Mouse (Mus musculus) ES-E14 (cell line): Measurements from ENCODE around the gene Gm8126. TPM values are rescaled to one million over a fixed set of nuclear protein-coding genes. Genes with fewer than 3 reads are reported as not detected.
"Not testable (repeated sequence)": the region's sequence is repeated elsewhere in the genome, so short reads cannot be mapped to it uniquely, and the experiment has no call there.

Source experiments
- DNase-seq: peaks from one replicate; pipeline ENCODE4 v3.0.0-alpha.2; 2013; ENCODE audit warnings: low read depth, low spot score
- H3K27ac ChIP-seq: 2 replicates; pipeline ENCODE4 v1.5.1; 2012; ENCODE audit warnings: low read depth, mild to moderate bottlenecking, low read length, moderate library complexity, mixed read lengths; ENCODE audit not compliant: poor library complexity, insufficient read depth, severe bottlenecking
- H3K36me3 ChIP-seq: 2 replicates; pipeline ENCODE4 v1.6.1; 2012; ENCODE audit warnings: mild to moderate bottlenecking, low read length, moderate library complexity, mixed read lengths; ENCODE audit not compliant: control insufficient read depth, poor library complexity, insufficient read depth, severe bottlenecking
- H3K4me1 ChIP-seq, 2 experiments: fragments of 150-350 bp in 1 of 2; sonication (generic) in 1 of 2; 2 replicates each; pipeline ENCODE4 v1.6.1; 2012; ENCODE audit warnings: low read length in 2 of 2, mild to moderate bottlenecking in 1 of 2, mixed read lengths in 1 of 2; ENCODE audit not compliant: control insufficient read depth in 2 of 2, insufficient read depth in 2 of 2, poor library complexity in 1 of 2
- H3K4me3 ChIP-seq, 2 experiments: fragments of 150-350 bp in 1 of 2; sonication (generic) in 1 of 2; 2 replicates each; pipeline ENCODE4 v1.5.1; 2012; ENCODE audit warnings: low read length in 2 of 2, low read depth in 1 of 2, mild to moderate bottlenecking in 1 of 2, mixed read lengths in 1 of 2; ENCODE audit not compliant: insufficient read depth in 1 of 2, poor library complexity in 1 of 2, severe bottlenecking in 1 of 2
- H3K9ac ChIP-seq: 2 replicates; pipeline ENCODE4 v1.6.1; 2012; ENCODE audit warnings: low read depth, mild to moderate bottlenecking, low read length, mixed read lengths; ENCODE audit not compliant: poor library complexity, insufficient read depth, severe bottlenecking
- H3K9me3 ChIP-seq: fragments of 150-350 bp; sonication (generic); 2 replicates; pipeline ENCODE4 v1.6.1; 2012; ENCODE audit warnings: low read depth, mild to moderate bottlenecking, low read length; ENCODE audit not compliant: control insufficient read depth, insufficient read depth
- in situ Hi-C, 2 experiments: fragments of 600-800 bp; cut with MboI; formaldehyde crosslinking; loops; one replicate each; pipeline ENCODE4 v1.15.1; 2025; ENCODE audit warnings: low sequenced_read_pairs in 2 of 2, inconsistent platforms in 1 of 2; ENCODE audit not compliant: unreplicated experiment in 2 of 2
- total RNA-seq: library from RNA; depleted of rRNA; stranded (reverse); fragments of 300-350 nt; gene quantifications from 2 replicates; pipeline ENCODE4 v1.2.3, GENCODE M21; 2012

The Gm8126 gene
- total RNA-seq, 1 experiment: not detected

- H3K9me3 ChIP-seq, H3K27ac ChIP-seq, in situ Hi-C loops, DNase-seq, H3K4me1 ChIP-seq, H3K4me3 ChIP-seq, H3K36me3 ChIP-seq, H3K9ac ChIP-seq: not testable (repeated sequence)
Observed at GRCm38 (mm10) chr14:43269211-43269610, 10.8 kb downstream of the Gm8126 start.

- H3K27ac ChIP-seq, H3K9me3 ChIP-seq, H3K9ac ChIP-seq, in situ Hi-C loops, H3K36me3 ChIP-seq, DNase-seq, H3K4me1 ChIP-seq, H3K4me3 ChIP-seq: not testable (repeated sequence)
Observed at GRCm38 (mm10) chr14:43273161-43273560, 14.7 kb downstream of the Gm8126 start.

DNA sequence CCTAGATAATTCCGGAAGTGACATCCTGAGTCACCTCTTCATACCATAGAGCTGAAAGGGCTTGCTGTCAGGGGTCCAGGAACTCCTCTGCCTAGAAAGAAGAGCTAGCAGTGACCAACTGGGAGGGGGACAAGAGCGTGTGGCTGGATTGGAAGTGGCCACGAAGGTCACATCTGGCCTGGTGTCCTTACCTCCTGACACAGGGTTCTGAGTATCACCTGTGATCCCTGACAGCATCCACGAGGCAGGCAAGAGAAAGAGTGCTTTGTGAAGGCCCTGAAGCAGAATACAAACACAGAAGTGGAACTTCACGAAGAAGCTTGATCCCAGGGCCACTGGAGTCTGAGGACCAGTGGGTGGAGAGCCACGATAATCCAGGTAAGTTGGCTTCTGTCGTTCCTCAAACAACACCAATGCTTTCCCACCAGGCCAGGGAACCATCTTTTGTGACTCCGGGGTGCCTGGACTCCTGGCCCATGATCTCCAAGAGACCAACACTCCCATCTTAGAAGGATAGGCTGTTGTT is 16.6 kb downstream of the Gm8126 start, which contains the start of gene Gm9732:
Gm9732 (plus strand) TSS at position 51 of the 526 bp plus-strand sequence.
- in situ Hi-C loops, H3K9me3 ChIP-seq, H3K4me1 ChIP-seq, DNase-seq, H3K4me3 ChIP-seq, H3K36me3 ChIP-seq, H3K27ac ChIP-seq, H3K9ac ChIP-seq: not testable (repeated sequence)

DNA sequence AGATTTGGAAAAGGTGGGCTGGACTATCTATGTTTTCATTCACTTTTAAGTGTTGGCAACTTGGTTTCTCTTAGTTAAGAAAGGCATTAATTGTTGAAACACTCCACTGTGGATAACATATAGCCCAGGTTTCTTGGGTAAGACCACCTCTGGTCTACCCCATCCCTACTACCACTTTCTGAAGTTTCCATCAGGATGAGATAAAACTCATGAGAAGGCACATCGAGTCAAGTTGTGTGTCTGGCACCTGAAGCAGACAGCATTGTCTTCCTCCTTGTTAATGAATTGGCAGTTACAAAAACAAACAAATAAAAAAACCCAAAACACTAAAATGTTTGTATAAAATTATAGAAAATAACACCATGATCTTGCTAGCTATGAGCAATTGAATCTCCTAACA is 17.3 kb downstream of the Gm8126 start:
- H3K4me1 ChIP-seq, H3K9ac ChIP-seq, H3K36me3 ChIP-seq, DNase-seq, H3K27ac ChIP-seq, in situ Hi-C loops, H3K4me3 ChIP-seq, H3K9me3 ChIP-seq: not testable (repeated sequence)

GRCm38 (mm10) chr14:43277468-43277867 is 19.0 kb downstream of the Gm8126 start:
- DNase-seq, H3K9me3 ChIP-seq, H3K27ac ChIP-seq, in situ Hi-C loops, H3K36me3 ChIP-seq, H3K4me1 ChIP-seq, H3K4me3 ChIP-seq, H3K9ac ChIP-seq: not testable (repeated sequence)

GRCm38 (mm10) chr14:43278146-43278545 is 19.7 kb downstream of the Gm8126 start:
- H3K9me3 ChIP-seq, H3K9ac ChIP-seq, H3K27ac ChIP-seq, DNase-seq, H3K36me3 ChIP-seq, H3K4me3 ChIP-seq, in situ Hi-C loops, H3K4me1 ChIP-seq: not testable (repeated sequence)

- DNase-seq, H3K36me3 ChIP-seq, in situ Hi-C loops, H3K4me1 ChIP-seq, H3K4me3 ChIP-seq, H3K9me3 ChIP-seq, H3K9ac ChIP-seq, H3K27ac ChIP-seq: not testable (repeated sequence)
Observed at GRCm38 (mm10) chr14:43278681-43279080, 20.2 kb downstream of the Gm8126 start.

DNA sequence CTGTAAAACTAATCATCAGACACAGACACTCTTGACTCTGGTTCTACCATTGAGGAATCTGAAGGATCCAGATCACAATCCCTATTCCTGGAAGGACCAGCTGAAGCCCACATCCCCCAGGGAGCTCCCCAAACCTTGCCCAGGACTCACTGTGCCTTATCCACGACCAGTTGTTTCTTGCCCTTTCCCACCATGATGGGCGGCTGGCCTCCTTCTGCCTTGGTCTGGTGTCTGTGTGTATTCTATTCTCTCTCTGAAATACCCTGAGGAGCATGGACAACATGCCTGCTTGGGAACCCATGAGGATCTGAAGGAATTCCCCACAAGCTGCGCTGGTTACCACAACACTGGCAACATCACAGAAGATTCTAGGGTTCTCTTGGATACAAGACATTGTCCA is 35.1 kb downstream of the Gm8126 start, which contains the start of gene Gm8127:
Gm8127 (minus strand) TSS at position 330 of the 400 bp plus-strand sequence.
- in situ Hi-C loops: not testable (repeated sequence)

More for the DNA sequence above, 35.1 kb downstream of the Gm8126 start, which contains the start of gene Gm8127:
- H3K27ac ChIP-seq, H3K4me1 ChIP-seq, H3K36me3 ChIP-seq, H3K4me3 ChIP-seq, DNase-seq, H3K9me3 ChIP-seq, H3K9ac ChIP-seq: not testable (repeated sequence)
